Mouse (Mus musculus) right cerebral cortex, postnatal 14 days (tissue): ENCODE results near the gene Galnt10.

Experiments used
- DNase-seq: peaks from one replicate; pipeline ENCODE4 v3.0.0; 2022

The Galnt10 gene

DNA sequence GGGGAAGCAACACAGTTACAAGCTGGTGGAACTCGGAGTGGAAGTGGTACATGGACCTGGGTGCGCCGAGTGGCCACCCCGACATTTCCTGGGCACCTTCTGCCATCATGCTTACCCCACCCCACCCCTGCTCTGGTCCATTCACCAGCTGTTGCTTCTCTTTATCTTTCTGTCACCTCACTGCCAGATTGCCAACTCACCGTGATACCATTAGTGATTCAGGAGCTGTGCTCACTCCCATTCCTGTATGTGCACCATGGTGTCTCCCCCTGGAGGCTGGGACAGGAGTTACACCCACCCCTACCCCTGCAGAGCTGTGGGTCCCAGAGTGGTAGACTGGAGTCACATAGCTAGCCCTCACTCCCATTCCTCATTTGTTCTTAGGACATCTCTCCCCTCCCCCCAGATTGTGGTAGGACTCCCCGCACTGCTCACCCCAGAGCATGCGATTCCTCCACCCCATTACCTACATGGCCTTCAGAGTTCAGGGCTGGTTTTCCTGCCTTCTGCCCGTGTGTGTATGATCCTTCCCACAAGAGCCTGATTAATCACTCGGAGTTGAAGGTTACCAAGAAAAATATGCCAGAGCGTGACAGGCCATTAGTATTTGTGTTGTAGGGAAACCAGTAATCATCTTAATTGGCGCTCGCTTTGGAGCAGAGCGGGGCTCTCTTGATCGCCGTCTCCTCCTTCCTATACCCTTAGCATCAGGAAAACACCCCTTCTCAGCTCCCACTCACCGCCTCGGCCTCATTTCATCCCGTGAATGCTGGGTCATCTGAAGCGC, 102.2 kb downstream of the Galnt10 start:
- no peak for DNase-seq

DNA sequence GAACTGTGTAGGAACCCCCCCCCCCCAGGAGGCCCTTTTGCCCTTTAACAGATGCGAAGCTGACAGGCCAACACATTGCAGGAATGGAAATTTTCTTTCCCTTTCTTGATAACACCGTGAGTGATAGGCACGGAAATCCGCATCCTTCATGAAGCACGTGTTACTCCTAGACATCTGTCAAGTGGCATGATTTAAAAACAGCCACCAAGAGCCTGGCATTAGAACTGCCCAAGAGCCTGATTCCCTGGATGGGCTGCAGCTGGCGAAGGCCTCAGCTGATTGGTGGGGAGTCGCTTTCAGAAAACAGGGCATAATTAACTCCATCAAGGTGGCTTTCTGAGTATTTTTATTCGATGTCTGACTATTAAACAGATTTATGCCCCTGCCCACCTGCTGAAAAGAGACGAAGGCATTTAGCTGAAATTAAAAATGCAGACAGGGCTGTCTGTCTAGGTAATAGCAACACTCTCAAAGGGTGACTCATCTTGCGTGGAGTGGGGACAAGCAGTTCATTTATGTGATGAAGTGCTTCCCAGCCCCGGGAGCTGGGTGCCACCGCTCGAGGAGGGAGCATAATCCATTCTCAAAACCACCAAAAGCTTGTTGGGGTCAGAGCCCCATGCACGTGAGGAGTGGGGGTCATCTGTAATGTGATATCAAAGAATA, 108.4 kb downstream of the Galnt10 start:
- DNase-seq = no peak

DNA sequence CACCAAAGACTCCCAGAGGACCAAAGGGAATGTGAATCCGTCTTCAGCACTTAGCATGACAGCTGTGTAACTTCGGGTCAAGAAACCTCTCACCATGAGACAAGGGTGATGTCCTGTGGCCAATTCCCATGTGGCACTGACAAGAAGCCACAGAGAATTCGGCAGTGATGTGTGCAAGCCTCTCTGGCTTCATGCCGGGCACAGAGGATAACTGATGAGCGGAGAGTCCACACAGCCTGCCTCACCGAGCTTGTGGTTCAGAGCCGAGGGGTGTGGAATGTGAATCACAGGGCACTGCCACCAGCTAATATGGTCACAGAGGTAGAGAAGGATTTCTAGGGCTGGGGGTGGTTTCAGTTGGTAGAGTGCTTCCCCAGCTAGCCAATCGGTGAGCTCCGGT, 113.4 kb downstream of the Galnt10 start:
- no peak for DNase-seq

DNA sequence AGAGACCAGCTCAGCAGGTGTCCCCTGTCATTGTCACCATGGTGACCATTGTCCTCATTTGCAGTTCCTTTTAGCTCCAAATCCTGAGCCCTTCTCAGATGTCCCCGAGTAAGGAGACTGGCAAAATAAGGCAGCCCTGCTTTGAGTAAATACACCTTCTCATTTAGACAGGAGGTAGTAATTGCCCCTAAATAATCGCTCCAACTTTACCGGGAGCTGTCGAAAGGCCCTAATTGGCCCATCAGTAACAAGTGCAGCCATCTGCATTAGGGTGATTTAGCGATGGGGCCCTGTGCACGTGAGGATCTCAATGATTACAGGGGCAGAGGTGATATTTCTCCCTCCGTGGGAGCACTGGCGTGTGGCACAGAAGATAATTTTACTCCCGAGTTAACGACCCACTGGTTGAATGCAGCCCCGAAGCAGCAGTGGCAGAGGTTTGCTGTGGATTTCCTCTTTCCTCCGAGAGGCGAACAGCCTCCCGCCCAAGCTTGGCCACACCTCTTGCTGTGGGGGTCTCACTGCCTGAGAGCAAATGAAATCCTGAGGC, 115.3 kb downstream of the Galnt10 start:
- no peak for DNase-seq

DNA sequence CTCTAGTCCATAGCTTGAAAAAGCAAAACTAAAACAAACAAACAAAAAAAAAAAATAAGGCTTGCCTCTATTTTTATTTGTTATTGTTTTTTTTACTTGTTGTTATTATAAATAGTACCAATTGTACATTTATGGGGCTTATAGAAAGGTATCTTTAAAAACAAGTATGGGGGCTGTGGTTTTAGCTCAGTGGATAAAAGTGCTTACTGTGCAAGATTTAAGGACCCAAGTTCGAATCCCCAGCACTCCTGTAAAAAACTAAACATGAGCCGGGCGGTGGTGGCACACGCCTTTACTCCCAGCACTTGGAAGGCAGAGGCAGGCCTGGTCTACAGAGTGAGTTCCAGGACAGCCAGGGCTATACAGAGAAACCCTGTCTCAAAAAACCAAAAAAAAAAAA, 116.1 kb downstream of the Galnt10 start:
- no peak for DNase-seq

DNA sequence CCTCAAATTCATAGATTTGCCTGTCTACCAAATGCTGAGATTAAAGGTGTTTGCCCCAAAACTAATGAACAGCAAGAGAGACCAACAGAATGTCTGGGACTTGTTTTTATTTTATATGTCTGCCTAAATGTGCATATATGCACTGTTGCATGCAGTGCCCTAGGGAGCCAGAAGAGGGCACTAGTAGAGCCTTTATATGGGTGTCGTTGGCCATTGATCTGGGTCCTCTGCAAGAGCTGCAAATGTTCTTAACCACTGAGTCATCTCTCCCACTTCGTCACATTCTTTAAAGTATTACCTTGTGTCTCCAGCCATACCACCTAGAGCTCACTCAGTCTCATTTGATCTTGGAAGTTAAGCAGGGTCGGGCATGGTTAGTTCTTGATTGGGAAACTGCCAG, 118.9 kb downstream of the Galnt10 start:
- DNase-seq = no peak

DNA sequence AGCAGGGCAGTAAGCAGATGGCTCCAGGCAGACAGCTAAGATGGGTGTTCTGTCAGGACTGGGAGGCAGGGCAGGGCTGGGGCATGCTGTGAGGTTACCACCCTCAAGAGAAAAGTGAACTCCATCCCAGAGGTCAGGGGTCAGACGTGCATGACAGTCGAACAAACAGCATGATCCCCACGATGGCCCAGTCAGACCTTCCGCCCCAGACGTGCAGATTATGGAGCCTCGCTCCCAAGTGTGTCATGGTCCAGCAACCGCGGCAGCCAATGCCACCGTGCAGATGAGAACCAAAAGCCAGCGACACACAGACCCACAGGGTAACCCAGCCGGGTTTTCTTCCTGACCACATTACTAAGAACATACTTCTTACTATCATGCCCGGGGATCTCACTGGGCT, 121.4 kb downstream of the Galnt10 start:
- DNase-seq = no peak

DNA sequence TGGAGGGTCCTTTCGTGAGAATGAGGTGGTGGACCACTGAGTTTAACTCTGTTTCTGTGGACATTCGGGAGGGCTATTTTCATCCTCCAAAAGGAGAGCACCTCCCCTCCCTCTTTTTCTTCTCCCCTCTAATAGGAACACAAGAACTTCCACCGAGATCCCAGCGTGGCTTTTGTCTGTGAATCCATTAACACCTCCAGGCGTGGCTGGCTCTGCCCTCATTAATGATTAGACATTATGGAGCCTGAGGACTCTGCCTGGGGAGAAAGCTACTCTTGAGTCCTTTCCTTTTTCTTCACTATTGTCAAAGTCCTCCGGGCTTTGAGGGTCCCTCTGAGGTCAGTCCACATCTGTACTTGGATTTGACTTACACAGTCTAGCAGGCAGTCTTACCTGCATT, 121.9 kb downstream of the Galnt10 start:
- no peak for DNase-seq

DNA sequence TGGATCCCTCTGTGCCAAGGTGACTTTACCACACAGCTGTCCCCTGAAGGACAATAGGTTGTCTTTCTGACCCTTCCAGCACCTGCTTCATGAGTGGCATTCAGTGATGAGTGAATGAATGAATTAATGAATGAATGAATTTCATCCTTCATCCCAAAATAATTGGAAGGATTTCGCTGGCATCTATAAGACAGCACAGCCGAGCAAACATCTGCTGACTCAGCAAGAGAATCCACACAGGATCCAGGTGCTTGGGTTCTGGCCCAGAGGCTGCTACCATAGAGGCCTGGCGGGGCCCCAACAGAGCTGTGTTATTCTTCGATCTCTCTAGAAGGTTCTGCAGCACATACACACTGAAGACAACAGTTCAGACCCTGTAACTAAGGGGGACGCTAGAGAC, 125.5 kb downstream of the Galnt10 start:
- no peak for DNase-seq

DNA sequence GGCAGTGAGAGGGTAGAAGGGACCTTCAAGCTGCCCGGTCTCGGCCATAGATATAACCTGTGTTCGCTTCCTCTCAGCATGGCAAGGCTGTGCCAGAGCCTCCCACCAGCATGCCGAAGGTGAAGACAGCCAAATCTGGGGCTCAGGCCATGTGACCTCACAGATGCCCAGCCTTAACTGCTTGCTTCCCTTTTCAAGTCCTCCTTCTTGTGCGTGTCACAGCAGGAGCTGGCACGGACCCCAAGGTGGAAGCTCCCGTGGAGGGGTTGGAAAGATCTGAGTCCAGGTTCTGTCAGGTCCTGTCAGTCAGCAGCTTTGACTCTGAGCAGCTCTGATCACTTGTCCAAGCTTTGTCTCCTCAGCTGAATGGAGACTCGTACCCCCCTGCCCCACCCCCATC, 126.4 kb downstream of the Galnt10 start:
- DNase-seq = no peak

DNA sequence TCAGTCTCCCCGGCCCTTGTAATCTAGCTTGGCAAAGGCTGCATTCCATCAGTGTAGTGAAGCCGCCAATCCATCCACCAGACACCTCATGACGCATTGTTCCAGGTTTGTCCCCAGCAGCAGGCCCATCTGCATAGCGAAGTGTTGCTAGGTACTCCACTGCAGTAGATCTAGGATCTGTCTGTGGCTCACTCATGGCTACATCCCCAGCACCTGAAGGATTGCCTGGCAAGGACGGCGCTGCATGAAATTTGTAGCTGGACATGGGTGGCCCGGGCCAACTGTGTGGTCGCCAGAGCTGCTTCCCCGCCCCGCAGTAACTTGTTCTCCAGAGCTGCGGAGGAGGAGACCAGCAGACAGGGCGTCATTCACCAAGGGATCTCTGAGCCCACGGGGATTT, 128.2 kb downstream of the Galnt10 start:
- no peak for DNase-seq

DNA sequence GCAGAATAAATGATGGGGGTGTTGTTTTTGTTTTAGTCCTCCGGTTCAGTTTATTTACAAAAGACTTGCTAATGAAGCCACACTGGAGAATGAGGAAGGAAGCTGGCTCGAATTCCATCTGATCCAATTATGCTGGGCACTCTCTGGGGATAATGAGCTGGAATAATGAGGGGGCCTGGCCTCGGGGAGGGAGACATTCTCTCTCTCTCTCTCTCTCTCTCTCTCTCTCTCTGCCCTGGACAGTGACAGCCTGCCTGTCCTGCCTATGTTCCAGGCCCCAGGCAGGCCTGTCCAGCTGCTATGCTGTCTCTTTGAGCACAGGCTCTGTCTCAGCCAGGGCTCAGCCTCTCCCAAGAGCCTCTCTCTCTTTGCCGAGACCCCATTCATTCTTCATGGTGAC, 128.7 kb downstream of the Galnt10 start:
- DNase-seq = no peak

DNA sequence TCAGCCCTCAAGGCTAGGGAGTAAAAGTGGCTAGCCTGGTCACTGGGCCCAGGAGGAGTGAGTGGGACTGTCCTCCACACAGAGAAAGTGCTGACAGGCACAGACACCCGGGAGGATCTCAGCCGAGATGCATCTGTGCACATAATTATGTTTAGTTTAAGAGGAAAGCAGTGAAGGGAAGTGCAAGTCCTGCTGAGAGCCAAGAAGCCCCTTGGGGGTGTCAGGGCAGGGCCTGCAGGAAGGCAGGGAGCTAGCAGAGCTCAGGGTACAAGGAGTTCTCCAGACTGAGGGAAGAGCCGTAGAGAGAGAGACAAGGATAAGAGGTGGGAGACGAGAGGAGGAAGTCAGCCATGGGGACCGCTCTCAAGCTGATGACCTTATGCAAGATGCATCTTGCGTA, 130.6 kb downstream of the Galnt10 start:
- no peak for DNase-seq

DNA sequence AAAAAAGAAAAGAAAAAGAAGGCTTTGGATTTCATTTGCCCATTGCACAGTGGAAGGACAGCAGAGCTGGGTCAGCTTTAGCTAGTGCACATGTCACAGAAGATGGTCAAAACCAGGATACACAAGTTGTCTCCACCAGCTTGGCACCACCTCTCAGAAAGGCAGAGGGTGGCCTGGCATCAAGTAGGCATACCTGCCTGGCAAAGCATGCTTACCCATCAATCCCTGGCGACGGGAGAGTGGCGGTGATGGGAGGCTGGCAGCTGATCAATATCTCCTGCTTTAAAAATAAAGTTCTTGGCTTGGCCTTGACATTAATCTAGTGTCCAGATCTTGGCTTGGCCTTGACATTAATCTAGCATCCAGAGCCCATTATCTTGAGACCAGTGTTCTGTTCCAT, 131.3 kb downstream of the Galnt10 start:
- DNase-seq = no peak

DNA sequence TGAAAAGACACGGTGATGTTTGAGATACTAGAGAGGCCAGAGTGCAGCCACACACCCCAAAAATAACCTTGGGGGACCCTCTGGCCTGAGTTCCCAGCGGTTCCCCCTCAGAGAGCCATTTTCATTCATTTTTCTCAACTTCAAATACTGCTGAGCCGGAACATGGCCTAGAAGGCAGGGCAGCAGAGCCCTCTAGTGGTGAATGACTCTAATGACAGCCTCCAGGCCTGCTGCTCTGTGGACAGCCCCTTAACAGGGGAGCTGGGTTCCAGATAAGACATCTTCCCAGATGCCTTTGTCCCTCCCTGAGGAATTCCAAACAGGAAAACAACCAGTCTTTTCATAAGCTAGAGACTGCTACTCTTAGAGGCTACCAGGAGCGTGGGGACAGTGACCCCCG, 133.1 kb downstream of the Galnt10 start:
- peak; percentile 31 for DNase-seq

DNA sequence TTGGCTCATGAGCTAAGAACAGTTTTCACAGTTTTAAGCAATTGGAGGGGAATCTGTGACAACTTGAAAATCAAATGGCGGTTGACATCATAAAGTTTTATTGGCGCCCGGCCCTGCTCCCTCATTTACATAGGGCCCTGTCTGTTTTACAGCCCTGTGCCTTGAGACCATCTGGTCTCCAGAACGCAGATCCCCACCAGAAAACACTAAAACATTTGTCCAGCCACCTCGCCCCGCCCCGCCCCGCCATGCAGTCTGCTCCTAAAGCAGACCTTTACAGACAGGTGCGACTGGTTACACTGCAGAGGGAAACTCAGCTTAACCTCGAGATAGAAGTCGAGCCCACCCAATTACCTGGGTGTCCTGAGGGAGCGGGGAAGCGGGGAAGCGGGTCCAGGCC, 134.6 kb downstream of the Galnt10 start:
- DNase-seq = no peak

DNA sequence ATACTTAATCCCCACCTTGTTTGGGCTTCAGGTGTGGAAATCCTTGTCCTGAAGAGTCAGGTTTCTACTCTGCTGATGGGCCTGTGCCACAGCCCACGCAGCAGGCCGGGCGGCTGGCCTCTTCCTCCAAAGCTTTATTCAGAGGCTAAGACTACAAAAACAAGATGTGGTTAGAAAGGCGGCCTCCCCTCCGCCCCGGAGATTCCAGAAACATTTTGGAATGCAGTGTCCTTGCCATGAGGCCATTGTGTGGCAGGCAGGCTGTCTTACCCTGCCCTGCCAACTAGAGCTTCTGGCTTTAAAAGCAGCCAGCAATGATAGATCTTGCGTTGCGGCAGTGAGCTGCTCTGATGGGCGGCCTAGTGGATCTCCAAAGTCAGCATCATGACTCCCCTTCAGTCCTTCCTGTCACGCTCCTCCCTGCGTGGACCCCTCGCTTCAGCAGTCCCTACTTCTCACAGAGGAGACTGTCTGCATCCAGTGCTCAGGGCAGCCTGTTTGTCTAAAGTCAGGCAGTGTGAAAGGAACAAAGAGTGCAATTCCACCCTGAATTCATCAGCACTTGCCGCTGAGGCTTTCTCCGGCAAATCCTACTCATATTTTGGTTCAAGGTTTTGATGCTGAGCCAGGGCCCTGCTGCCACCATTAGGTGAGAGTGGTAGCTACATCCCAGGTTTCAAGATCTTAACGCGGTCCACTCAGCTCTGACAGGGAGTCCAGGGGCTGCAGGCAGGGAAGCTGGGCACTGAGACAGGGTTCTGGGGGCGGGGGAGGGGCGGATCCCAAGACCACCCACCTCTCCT, 141.6 kb downstream of the Galnt10 start:
- peak; percentile 42 for DNase-seq

DNA sequence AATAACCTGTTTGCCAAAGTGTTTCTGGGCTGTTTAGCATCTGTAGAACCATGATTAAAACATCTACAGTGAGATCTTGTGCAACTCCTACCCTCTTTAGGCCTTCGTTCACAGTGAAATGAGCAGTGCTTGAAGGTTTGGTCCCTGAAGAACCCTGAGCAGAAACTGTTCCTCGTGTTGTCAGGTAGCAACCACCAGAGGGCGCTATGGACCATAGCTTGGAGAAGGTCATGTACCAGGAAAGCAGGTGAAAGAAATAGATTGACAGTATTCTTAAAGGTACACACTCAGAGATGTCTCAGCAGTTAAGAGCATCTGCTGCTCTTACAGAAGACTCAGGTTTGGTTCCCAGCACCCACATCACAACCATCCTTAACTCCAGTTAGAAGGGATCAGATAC, 142.7 kb downstream of the Galnt10 start:
- DNase-seq = no peak

DNA sequence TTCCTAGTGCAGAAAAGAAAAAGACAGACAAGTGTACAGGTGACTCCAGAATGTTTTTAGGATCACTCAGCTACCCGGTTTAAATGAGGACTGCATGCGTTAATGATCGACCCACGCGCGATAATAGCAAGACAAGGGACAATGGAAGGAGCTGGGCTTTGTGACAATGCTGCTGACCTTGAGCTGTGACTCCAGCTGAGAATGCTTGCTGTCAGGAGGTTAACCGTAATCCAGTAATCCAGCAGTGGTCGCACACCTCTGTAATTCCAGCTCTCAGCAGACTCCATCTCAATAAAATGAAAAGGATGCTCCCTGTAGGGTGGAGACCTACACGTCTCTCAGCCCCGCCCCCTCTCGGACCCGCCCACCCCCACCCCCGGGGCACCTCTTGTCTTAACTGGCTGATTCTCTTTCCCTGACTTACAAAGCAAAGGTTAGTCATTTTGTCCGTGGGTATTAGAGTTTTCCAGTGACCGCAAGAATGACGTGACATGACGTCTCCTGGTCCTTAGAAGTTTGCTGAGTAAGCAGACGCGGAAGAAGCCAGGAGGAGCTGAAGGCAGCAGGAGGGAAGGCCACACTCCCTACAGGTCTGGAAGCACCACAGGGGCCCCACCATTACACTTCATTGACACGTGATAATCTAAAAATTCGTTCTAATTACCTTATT, 145.8 kb downstream of the Galnt10 start:
- no peak for DNase-seq

DNA sequence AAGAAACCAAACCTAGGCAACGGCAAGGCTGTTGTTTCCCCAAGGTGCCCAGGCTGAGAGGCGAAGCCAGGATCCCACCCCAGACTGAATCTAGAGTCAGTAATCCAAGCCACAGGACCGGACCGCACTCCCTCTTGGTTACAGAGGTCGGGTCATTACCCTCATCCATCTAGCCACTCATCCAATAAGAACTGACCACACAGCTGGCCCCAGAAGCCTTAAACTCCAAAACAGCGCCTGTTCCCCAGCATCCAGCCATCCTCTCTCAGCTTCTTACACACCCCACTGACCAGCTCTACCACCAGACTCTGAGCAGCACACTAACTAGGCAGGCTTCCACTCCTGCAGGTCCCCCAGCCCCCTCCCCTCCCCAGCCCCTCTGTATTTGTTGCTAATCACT, 149.8 kb downstream of the Galnt10 start:
- DNase-seq = no peak

DNA sequence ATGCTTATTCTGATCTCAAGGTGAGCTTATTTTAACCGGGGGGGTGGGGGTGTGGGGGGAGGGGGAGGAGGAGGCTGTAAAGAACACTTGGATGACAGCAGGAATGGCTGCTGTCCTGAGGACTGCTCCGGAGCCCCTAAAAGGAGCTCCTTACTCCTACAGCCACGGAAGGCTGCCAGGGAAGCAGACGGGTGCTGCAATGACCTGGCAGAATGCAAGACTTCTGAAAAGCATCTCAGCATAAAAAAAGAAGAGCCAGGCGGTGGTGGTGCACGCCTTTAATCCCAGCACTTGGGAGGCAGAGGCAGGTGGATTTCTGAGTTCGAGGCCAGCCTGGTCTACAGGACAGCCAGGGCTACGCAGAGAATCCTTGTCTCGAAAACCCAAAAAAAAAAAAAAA, 152.6 kb downstream of the Galnt10 start:
- no peak for DNase-seq

DNA sequence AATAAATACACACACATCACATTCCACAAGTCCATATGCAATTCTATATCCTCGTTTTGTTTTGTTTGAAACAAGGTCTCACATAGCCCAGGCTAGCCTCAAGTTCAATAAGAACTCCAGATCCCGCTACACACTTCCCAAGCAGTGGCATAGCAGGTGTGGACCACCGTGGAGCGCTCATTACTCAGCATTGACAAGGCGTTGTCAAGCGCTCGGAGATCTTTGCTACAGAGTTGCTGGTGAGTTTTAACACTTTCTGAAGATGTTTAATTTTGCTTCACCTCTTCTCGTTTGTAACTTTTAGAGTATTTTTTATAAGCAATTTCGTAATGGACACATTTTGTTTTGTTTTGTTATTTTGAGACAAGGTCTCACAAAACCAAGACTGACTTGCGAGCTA, 154.2 kb downstream of the Galnt10 start:
- DNase-seq = no peak
